Mouse (Mus musculus): ENCODE measurements around the gene Gm14419.

Gm14419 gene

GRCm38 (mm10) chr2:177000656-177001055 lies at the start of gene Gm14419:
Gm14419 (plus strand) TSS chr2:177000956.
- in situ Hi-C loops (cut with MboI, MseI), result loop anchor here (25.0 kb wide), 2 partner anchors 188 to 1838 kb away; no protein-coding TSS in a partner anchor
